Mouse (Mus musculus) stomach, embryonic 16.5 days (tissue): ENCODE measurements around the gene Osbpl2. TPM values are rescaled to one million over a fixed set of nuclear protein-coding genes. Genes with fewer than 3 reads are reported as not detected.

ENCODE experiments used
- ATAC-seq: fragments of 200-750 bp; cut with Nextera tagmentation; 2 replicates; pipeline ENCODE4 v1.8.0; 2017; ENCODE audit warnings: moderate number of reproducible peaks, moderate TSS enrichment; ENCODE audit not compliant: insufficient read depth, low FRiP score
- H3K27ac ChIP-seq: fragments of 300-500 bp; sonication (generic); 2 replicates; pipeline ENCODE4 v1.5.1; 2014; ENCODE audit warnings: low read length
- H3K27me3 ChIP-seq: fragments of 300-500 bp; sonication (generic); 2 replicates; pipeline ENCODE4 v1.6.1; 2014; ENCODE audit warnings: low read length, control low read depth, mixed read lengths; ENCODE audit not compliant: control insufficient read depth, insufficient read depth
- H3K36me3 ChIP-seq: fragments of 300-500 bp; sonication (generic); 2 replicates; pipeline ENCODE4 v1.6.1; 2014; ENCODE audit warnings: low read length; ENCODE audit not compliant: control insufficient read depth, insufficient read depth
- H3K4me1 ChIP-seq: fragments of 300-500 bp; sonication (generic); 2 replicates; pipeline ENCODE4 v1.6.1; 2014; ENCODE audit warnings: low read length, control low read depth, mixed read lengths; ENCODE audit not compliant: control insufficient read depth, insufficient read depth
- H3K4me2 ChIP-seq: fragments of 300-500 bp; sonication (generic); 2 replicates; pipeline ENCODE4 v1.6.1; 2014; ENCODE audit warnings: low read depth, low read length, mixed read lengths
- H3K4me3 ChIP-seq: fragments of 300-500 bp; sonication (generic); replicated peaks from 2 replicates; pipeline ENCODE4 v1.5.1; 2014; ENCODE audit warnings: mild to moderate bottlenecking, low read length
- H3K9ac ChIP-seq: fragments of 300-500 bp; sonication (generic); 2 replicates; pipeline ENCODE4 v1.6.1; 2014; ENCODE audit warnings: low read length
- H3K9me3 ChIP-seq: fragments of 300-500 bp; sonication (generic); replicated peaks from 2 replicates; pipeline ENCODE4 v1.6.1; 2016; ENCODE audit warnings: low read length, control low read depth; ENCODE audit not compliant: control insufficient read depth
- WGBS: fragments of 180-500 bp; shearing (Covaris S2); extraction: QIAGEN DNeasy Blood & Tissue Kit; methylation state at CpG from one replicate; pipeline ENCODE4 v1.1.7; 2014; 5-methylcytosine and 5-hydroxymethylcytosine counted together
- polyA plus RNA-seq: library from polyadenylated mRNA; unstranded; fragments of >200 nt; fragmentation: Nextera tagmentation; extraction: Ambion mirVana; gene quantifications from 2 replicates; pipeline ENCODE4 v1.2.1, GENCODE M21; 2015

The Osbpl2 gene
- polyA plus RNA-seq, 1 experiment from 2014 or later = 39.6 TPM

DNA sequence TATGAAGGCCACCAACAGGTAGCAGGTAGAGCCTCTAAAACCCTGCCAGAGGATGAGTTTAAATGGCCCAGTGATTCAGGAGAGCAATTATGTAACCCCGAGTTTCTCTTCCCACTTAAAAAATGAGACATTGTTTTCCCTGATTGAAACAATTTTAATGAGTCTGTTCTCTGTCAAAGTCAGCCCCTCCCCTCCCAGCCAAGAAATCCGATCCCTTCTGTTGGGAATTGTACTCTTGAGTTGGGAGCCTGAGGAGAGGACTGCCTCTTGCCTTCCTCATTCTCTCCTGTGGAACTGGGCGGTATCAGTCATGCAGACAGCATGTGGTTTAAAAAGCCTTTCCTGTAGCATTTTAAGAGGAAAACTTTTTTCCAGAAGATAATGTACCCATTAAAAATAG, 34.5 kb upstream of the Osbpl2 start:
- no peak overlapping the region for H3K9ac ChIP-seq
- H3K4me2 ChIP-seq = no peak overlapping the region
- H3K27me3 ChIP-seq = no peaks in the 10 kb centered on the region
- H3K9me3 ChIP-seq = no peaks in the 10 kb centered on the region
- no peak overlapping the region for H3K27ac ChIP-seq
- H3K4me1 ChIP-seq = no peaks in the 10 kb centered on the region; the same call in 1 of the 2 replicates
- 27% methylated on average over 3 of the region's 3 CpGs for WGBS
- no peak for ATAC-seq
- H3K36me3 ChIP-seq = no peaks in the 10 kb centered on the region
- no peak overlapping the region for H3K4me3 ChIP-seq

DNA sequence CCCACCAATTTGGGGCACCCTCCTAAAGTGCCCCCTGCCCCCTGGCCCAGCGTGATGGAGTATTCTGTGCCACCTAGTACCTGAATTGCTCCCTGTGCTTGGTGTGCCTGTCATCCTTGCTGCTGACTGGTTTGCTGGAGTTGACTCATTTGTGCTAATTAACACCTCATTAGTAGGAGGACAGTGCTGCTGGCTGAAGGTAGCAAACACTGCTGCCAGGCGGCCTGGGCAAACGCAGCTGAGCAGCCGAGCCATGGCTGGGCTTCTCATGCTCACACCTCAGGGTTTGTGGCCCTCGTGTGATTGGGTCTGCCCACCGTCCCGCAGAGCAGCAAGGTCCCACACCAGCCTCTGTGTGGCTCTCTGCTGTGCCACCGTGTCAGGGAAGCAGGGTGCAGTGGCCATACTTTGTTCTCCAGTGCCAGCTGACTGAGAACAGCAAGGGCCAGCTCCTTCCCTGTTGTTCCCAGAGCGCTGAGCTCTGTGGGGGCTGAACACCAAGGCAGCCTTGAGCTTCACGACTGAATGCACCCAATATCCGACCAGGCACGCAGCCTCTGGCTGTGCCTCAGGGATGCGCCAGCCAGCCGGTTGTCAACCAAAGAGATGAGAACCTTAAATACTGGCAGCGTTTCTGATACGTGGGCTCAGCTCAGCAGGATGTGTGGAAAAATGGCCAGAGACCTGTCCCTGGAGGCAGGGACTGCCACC, 33.0 kb upstream of the Osbpl2 start:
- no peaks in the 10 kb centered on the region for H3K27me3 ChIP-seq
- H3K4me2 ChIP-seq = no peak overlapping the region
- no peak overlapping the region for H3K4me3 ChIP-seq
- ATAC-seq = no peak
- H3K36me3 ChIP-seq = no peaks in the 10 kb centered on the region
- H3K27ac ChIP-seq = no peak overlapping the region
- H3K9ac ChIP-seq = no peak overlapping the region
- H3K4me1 ChIP-seq = no peaks in the 10 kb centered on the region
- WGBS = 72% methylated on average over 16 of the region's 16 CpGs
- H3K9me3 ChIP-seq = no peaks in the 10 kb centered on the region

DNA sequence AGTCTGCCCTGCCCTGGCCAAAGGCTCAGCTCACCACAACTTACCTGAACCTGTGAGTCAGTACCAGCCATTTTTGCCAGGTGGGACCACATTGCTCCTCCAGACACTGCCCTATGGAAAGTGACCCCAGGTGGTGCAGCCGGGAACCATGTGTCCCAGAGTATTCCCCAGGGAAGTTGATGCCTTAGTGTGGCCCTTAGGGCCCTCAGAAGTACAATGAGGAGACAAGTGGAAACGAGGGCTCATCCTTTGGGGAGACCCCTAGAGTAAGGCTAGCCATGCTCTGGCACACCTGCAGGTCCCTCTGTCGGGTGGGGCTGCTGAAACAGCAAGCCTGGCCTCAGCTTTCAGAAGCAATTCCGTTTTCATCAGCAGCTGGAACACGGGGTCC, 32.5 kb upstream of the Osbpl2 start:
- no peaks in the 10 kb centered on the region for H3K9me3 ChIP-seq
- H3K4me3 ChIP-seq = no peak overlapping the region
- no peak overlapping the region for H3K27ac ChIP-seq
- H3K9ac ChIP-seq = no peak overlapping the region
- no peaks in the 10 kb centered on the region for H3K4me1 ChIP-seq
- H3K4me2 ChIP-seq = no peak overlapping the region
- WGBS = 83% methylated on average over 5 of the region's 5 CpGs
- ATAC-seq = no peak
- no peaks in the 10 kb centered on the region for H3K27me3 ChIP-seq
- no peaks in the 10 kb centered on the region for H3K36me3 ChIP-seq

DNA sequence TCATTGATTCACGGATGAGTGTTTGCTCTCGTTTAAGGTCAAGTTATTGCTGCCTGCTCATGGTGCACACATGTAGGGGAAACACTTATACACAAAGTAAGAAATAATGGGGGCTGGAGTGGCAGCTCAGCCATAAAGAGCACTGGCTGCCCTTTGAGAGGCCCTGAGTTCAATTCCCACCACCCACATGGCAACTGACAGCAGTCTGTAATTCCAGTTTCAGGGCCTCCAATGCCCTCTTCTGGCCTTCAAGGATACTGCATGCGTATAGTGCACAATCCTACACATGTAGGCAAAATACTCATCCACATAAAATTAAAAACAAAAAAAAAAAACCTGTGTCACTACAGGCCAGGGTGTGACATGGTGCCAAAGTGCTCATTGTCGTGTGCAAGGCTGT, 31.6 kb upstream of the Osbpl2 start:
- no peak overlapping the region for H3K9ac ChIP-seq
- ATAC-seq = no peak

DNA sequence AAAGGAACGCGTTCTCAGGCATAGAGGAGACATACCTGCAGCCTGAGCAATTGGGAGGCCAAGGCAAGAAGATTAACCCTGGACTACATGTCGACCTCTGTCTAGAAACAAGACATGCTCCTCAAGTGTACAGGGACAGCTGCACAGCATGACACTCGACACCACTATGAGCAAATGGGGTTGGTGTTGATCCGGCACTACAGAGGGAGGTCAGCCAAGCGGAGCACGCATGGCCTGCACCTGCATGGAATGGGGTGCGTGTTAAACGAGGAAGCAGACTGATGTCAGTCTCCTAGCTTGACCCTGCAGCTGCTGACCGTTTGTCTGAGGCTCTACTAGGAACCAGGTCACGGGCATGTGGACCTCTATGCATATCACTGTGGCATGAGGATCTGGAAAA, 28.8 kb upstream of the Osbpl2 start:
- no peaks in the 10 kb centered on the region for H3K9me3 ChIP-seq
- no peaks in the 10 kb centered on the region for H3K4me1 ChIP-seq
- no peak overlapping the region for H3K4me3 ChIP-seq
- no peak overlapping the region for H3K27ac ChIP-seq
- H3K4me2 ChIP-seq = no peak overlapping the region
- no peak for ATAC-seq
- H3K27me3 ChIP-seq = no peaks in the 10 kb centered on the region
- no peak overlapping the region for H3K9ac ChIP-seq
- 51% methylated on average over 11 of the region's 11 CpGs for WGBS
- H3K36me3 ChIP-seq = no peaks in the 10 kb centered on the region

More for the DNA sequence above, 31.6 kb upstream of the Osbpl2 start:
- H3K4me1 ChIP-seq = no peaks in the 10 kb centered on the region
- H3K9me3 ChIP-seq = no peaks in the 10 kb centered on the region
- WGBS = 93% methylated on average over 4 of the region's 4 CpGs
- no peak overlapping the region for H3K27ac ChIP-seq
- H3K27me3 ChIP-seq = no peaks in the 10 kb centered on the region
- H3K4me2 ChIP-seq = no peak overlapping the region
- H3K36me3 ChIP-seq = no peaks in the 10 kb centered on the region
- H3K4me3 ChIP-seq = no peak overlapping the region

DNA sequence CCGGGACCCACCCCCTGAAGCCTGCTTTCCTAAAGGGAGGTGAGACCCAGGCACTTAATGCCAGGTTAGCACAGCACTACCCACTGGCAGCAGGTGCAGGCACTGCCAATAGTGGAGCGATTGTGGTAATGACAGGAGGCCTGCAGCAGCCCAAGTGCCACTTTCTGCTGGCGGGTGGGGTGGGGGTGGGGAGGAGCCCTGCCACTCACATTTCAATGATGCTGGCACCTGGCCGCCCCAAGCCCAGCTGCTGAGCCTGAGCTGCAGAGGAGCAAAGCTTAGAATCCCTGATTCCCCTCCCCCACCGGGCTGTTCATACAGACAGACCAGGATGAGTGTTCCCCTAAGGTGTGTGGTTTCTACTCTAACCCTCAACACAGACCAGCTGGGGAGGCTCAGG, 23.4 kb upstream of the Osbpl2 start:
- no peak overlapping the region for H3K27ac ChIP-seq
- H3K27me3 ChIP-seq = peaks cover 18% of the 10 kb centered on the region
- no peaks in the 10 kb centered on the region for H3K9me3 ChIP-seq
- ATAC-seq = no peak
- no peaks in the 10 kb centered on the region for H3K36me3 ChIP-seq
- no peak overlapping the region for H3K9ac ChIP-seq
- H3K4me2 ChIP-seq = no peak overlapping the region
- H3K4me3 ChIP-seq = no peak overlapping the region
- H3K4me1 ChIP-seq = no peaks in the 10 kb centered on the region
- WGBS = 33% methylated on average over 5 of the region's 5 CpGs

DNA sequence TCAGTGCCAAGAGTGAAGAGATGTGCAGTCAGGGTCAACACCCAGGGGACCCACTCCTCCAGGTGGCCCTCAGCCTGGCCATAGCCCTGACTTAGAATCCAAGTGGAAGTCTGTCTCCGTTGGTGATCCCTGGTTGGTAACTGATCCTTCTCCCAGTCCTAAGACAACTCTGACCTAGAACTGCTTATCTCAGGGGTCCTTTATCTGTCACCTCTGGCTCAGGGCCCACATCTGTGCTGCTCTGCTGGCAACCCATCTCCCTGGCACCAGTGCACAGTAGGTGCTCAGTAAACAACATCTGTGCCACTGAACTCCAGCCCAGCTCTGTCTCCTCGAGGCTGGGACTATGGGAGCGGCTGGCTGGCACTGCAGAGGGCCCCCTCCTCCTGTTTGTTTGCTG, 21.5 kb upstream of the Osbpl2 start:
- Histone ChIP-seq H3K9me3 (no peaks in the 10 kb centered on the region), H3K4me1 (no peaks in the 10 kb centered on the region), H3K9ac (no peak overlapping the region), H3K4me3 (no peak overlapping the region), H3K27ac (no peak overlapping the region), H3K27me3 (peaks cover 35% of the 10 kb centered on the region), H3K4me2 (no peak overlapping the region), H3K36me3 (no peaks in the 10 kb centered on the region)
- ATAC-seq = no peak; the same call in 1 of the 2 replicates
- 33% methylated on average over 3 of the region's 3 CpGs for WGBS

DNA sequence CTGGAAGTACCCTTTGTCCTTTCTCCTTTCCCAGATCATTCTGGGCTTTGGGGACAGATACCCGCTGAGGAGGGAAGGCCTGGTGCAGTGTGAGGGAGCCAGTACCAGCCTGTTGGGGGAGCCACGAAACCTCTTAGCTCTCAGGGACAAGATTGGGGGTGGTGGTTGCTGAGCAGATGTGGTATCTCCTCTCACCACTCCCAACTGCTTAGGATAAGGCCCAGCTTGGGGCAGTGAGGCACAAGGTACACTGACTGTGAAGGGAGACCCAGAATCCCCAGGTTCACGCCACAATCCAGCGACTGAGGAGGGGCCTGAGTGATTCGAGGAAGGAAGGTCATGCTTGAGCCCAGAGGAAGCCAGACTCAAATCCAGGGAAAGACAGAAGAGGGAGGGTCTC, 20.9 kb upstream of the Osbpl2 start:
- Histone ChIP-seq H3K36me3 (no peaks in the 10 kb centered on the region), H3K9me3 (no peaks in the 10 kb centered on the region), H3K4me1 (0 out of 2 replicates have a peak, but pooled peaks cover under 1% of the 10 kb centered on the region), H3K4me3 (no peak overlapping the region), H3K4me2 (no peak overlapping the region), H3K27me3 (peaks cover 41% of the 10 kb centered on the region), H3K9ac (no peak overlapping the region), H3K27ac (no peak overlapping the region)
- WGBS = 28% methylated on average over 5 of the region's 5 CpGs
- ATAC-seq = no peak

DNA sequence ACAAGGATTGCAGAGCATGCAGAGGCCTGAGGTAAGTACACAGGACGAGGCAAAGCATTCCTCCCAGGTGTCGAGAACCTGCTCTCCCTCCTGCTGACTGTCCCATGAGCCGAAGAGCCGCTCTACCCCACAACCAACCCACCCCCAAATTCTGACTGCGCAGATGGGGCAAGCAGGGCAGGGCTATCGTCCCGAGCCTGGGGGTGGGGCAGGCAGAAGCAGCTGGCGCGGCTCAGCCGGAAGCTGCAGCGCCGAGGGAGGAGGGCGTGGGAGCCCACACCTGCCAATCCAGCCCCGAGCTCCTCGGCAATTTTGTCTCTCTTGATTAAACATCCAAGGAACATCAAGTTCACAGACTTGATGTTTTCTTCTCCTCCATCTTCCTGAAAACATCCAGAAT, 19.6 kb upstream of the Osbpl2 start:
- H3K4me3 ChIP-seq = no peak overlapping the region
- H3K27me3 ChIP-seq = peaks cover 53% of the 10 kb centered on the region
- H3K27ac ChIP-seq = no peak overlapping the region
- H3K9me3 ChIP-seq = no peaks in the 10 kb centered on the region
- 3% methylated on average over 15 of the region's 15 CpGs for WGBS
- peaks cover 12% of the 10 kb centered on the region; the same call in 1 of the 2 replicates for H3K4me1 ChIP-seq
- H3K36me3 ChIP-seq = no peaks in the 10 kb centered on the region
- no peak overlapping the region for H3K4me2 ChIP-seq
- ATAC-seq = no peak
- H3K9ac ChIP-seq = no peak overlapping the region
